Mouse (Mus musculus): ENCODE measurements around the gene Rasgrf1. TPM values are rescaled to one million over a fixed set of nuclear protein-coding genes. Genes with fewer than 3 reads are reported as not detected.

Gene Rasgrf1
- total and polyA plus RNA-seq, 3 experiments = 0.05 TPM; not detected in 2

DNA sequence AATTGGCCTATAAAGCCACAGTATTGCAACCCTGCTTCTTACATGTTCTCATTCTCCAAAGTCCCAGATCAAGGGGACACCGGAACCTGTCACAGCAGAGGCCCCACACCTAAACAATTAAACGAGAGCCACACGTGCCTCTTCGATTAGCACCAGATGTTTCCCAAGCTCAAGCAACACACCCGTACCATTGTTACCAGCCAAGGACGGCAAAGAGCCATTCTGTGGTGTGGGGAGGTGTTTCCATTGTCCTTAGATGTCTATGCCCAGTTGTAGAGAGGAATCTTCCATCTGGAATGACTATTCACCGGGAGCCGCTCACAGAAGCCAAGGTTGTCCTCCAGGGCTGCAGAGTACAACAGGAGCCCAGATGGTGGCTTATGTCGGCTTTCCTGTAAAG, 11.4 kb downstream of the Rasgrf1 start:
- Histone ChIP-seq H3K4me3 (ENCODE audit: low read depth, low read length) (no peak overlapping the region), H3K4me1 (ENCODE audit: insufficient read depth, low read depth, low read length) (no peaks in the 10 kb centered on the region), H3K9me3 (replicated peaks) (peaks cover 63% of the 10 kb centered on the region), H3K36me3 (replicated peaks) (no peaks in the 10 kb centered on the region), H3K27me3 (ENCODE audit: insufficient read depth, low read length) (no peaks in the 10 kb centered on the region)
- DNase-seq (ENCODE audit: low spot score) (no peak), ATAC-seq (ENCODE audit: extremely low read depth, insufficient number of reproducible peaks, low FRiP score, poor library complexity, severe bottlenecking) (no peak)
- TF ChIP-seq TAL1 (conservative IDR thresholded peaks at IDR 0.05; ENCODE audit: low read depth, low read length) (no peak), CTCF (IDR thresholded peaks at IDR 0.05; ENCODE audit: low read depth, low read length) (no peak), POLR2AphosphoS5 (IDR thresholded peaks at IDR 0.05; ENCODE audit: insufficient replicate concordance, low read depth, low read length) (no peak), GATA1 (IDR thresholded peaks at IDR 0.05; ENCODE audit: borderline replicate concordance, low read length) (no peak), GATA2 (IDR thresholded peaks at IDR 0.05; ENCODE audit: borderline replicate concordance, low read depth, low read length) (no peak)

DNA sequence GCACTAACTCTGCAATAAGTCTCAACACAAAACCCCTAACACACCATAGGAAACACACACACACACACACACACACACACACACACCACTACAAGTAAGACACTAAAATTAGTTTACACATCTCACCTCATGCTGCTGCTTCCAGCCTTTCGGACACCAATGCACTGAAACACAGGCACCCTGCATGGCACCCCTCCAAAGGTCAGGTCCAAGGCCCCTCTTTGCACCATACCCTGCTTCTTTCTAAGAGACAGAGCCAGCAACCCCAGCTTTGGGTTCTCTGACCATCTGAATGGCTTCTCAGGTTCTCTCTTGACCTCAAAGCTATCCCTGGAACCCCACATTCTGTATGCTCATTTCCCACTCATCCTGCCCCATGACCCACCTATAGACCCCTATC, 13.0 kb downstream of the Rasgrf1 start:
- Histone ChIP-seq H3K4me1 (ENCODE audit: insufficient read depth, low read depth, low read length) (no peaks in the 10 kb centered on the region), H3K9me3 (replicated peaks) (peaks cover 53% of the 10 kb centered on the region), H3K36me3 (replicated peaks) (no peaks in the 10 kb centered on the region), H3K27me3 (ENCODE audit: insufficient read depth, low read length) (no peaks in the 10 kb centered on the region), H3K4me3 (ENCODE audit: low read depth, low read length) (no peak overlapping the region)
- ATAC-seq (ENCODE audit: extremely low read depth, insufficient number of reproducible peaks, low FRiP score, poor library complexity, severe bottlenecking) (no peak), DNase-seq (ENCODE audit: low spot score) (no peak)
- no peak for TF ChIP-seq CTCF (IDR thresholded peaks at IDR 0.05; ENCODE audit: low read depth, low read length)
- no peak for TF ChIP-seq TAL1 (conservative IDR thresholded peaks at IDR 0.05; ENCODE audit: low read depth, low read length)
- no peak for TF ChIP-seq GATA1 (IDR thresholded peaks at IDR 0.05; ENCODE audit: borderline replicate concordance, low read length)
- no peak for TF ChIP-seq POLR2AphosphoS5 (IDR thresholded peaks at IDR 0.05; ENCODE audit: insufficient replicate concordance, low read depth, low read length)
- no peak for TF ChIP-seq GATA2 (IDR thresholded peaks at IDR 0.05; ENCODE audit: borderline replicate concordance, low read depth, low read length)

DNA sequence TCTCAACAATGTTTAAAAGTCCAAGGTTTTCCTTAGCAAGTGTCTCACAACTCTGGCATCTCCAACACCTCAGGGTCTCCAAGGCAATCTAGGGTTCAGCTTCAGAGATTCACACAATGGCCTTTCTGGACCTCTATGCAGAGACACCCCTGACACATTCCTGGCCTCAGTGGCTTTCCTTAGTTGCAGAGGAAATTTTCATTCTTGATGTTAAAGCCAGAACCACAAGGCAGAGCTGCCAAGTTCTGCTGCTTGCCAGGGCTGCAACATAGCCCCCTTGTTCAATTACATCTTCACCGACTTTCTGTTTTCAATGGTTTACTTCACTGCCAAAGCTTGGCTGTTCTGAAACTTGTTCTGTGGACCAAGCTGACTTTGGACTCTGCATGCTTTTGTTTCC, 15.1 kb downstream of the Rasgrf1 start:
- Histone ChIP-seq H3K27me3 (ENCODE audit: insufficient read depth, low read length) (no peaks in the 10 kb centered on the region), H3K4me3 (ENCODE audit: low read depth, low read length) (no peak overlapping the region), H3K36me3 (replicated peaks) (no peaks in the 10 kb centered on the region), H3K9me3 (replicated peaks) (peaks cover 43% of the 10 kb centered on the region), H3K4me1 (ENCODE audit: insufficient read depth, low read depth, low read length) (no peaks in the 10 kb centered on the region)
- DNase-seq (ENCODE audit: low spot score) (no peak), ATAC-seq (ENCODE audit: extremely low read depth, insufficient number of reproducible peaks, low FRiP score, poor library complexity, severe bottlenecking) (no peak)
- TF ChIP-seq CTCF (IDR thresholded peaks at IDR 0.05; ENCODE audit: low read depth, low read length) (no peak), GATA1 (IDR thresholded peaks at IDR 0.05; ENCODE audit: borderline replicate concordance, low read length) (no peak), POLR2AphosphoS5 (IDR thresholded peaks at IDR 0.05; ENCODE audit: insufficient replicate concordance, low read depth, low read length) (no peak), GATA2 (IDR thresholded peaks at IDR 0.05; ENCODE audit: borderline replicate concordance, low read depth, low read length) (no peak), TAL1 (conservative IDR thresholded peaks at IDR 0.05; ENCODE audit: low read depth, low read length) (no peak)

DNA sequence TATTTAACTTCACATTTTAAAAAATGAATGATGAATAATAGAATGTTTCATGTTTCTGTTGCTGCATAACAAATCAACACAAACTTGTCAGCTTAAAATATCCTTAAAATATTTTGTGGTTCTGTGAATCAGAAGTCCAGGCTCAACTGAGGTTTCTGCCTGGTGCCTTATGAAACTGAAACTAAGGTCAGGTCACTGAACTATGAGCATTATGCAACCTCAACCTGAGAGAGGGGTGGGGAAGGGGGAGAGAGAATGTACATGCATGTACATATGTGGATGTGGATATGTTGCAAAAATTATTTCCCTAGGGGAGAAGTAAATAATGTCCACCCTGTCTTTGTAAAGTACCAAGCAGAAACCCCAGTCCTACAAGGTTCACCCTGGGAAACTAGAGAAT, 18.8 kb downstream of the Rasgrf1 start:
- TF ChIP-seq TAL1 (conservative IDR thresholded peaks at IDR 0.05; ENCODE audit: low read depth, low read length) = no peak
- no peak for TF ChIP-seq GATA1 (IDR thresholded peaks at IDR 0.05; ENCODE audit: borderline replicate concordance, low read length)
- no peak for TF ChIP-seq POLR2AphosphoS5 (IDR thresholded peaks at IDR 0.05; ENCODE audit: insufficient replicate concordance, low read depth, low read length)
- no peak for TF ChIP-seq CTCF (IDR thresholded peaks at IDR 0.05; ENCODE audit: low read depth, low read length)
- no peak for TF ChIP-seq GATA2 (IDR thresholded peaks at IDR 0.05; ENCODE audit: borderline replicate concordance, low read depth, low read length)
- Histone ChIP-seq H3K4me3 (ENCODE audit: low read depth, low read length) (no peak overlapping the region), H3K4me1 (ENCODE audit: insufficient read depth, low read depth, low read length) (no peaks in the 10 kb centered on the region), H3K36me3 (replicated peaks) (no peaks in the 10 kb centered on the region), H3K9me3 (replicated peaks) (peaks cover 13% of the 10 kb centered on the region), H3K27me3 (ENCODE audit: insufficient read depth, low read length) (no peaks in the 10 kb centered on the region)
- ATAC-seq (ENCODE audit: extremely low read depth, insufficient number of reproducible peaks, low FRiP score, poor library complexity, severe bottlenecking) = no peak
- no peak for DNase-seq (ENCODE audit: low spot score)

DNA sequence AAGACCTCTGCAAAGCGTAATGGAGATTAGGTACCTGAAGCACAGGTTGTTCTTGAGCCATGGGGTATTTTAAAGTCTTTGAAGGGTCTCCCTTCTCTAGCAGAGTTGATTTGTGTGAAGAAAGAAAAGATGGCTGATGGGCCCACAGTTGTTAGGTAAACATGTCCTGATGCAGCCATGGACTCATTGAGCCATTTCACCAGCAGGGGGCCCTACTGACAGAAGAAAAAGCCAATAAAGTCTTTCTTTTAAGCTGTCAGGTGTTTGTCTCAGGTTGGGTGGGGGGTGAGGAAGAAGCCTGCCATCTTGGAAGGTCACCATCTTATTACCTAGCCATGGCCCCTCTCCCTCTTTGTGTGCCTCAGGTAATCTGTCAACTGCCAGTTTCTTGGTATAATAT, 30.7 kb downstream of the Rasgrf1 start:
- Histone ChIP-seq H3K36me3 (replicated peaks) (no peaks in the 10 kb centered on the region), H3K27me3 (ENCODE audit: insufficient read depth, low read length) (no peaks in the 10 kb centered on the region), H3K4me3 (ENCODE audit: low read depth, low read length) (no peak overlapping the region), H3K4me1 (ENCODE audit: insufficient read depth, low read depth, low read length) (no peaks in the 10 kb centered on the region), H3K9me3 (replicated peaks) (peaks cover 45% of the 10 kb centered on the region)
- DNase-seq (ENCODE audit: low spot score) = no peak
- no peak for TF ChIP-seq POLR2AphosphoS5 (IDR thresholded peaks at IDR 0.05; ENCODE audit: insufficient replicate concordance, low read depth, low read length)
- TF ChIP-seq CTCF (IDR thresholded peaks at IDR 0.05; ENCODE audit: low read depth, low read length) = no peak
- no peak for TF ChIP-seq TAL1 (conservative IDR thresholded peaks at IDR 0.05; ENCODE audit: low read depth, low read length)
- no peak for TF ChIP-seq GATA1 (IDR thresholded peaks at IDR 0.05; ENCODE audit: borderline replicate concordance, low read length)
- TF ChIP-seq GATA2 (IDR thresholded peaks at IDR 0.05; ENCODE audit: borderline replicate concordance, low read depth, low read length) = no peak
- no peak for ATAC-seq (ENCODE audit: extremely low read depth, insufficient number of reproducible peaks, low FRiP score, poor library complexity, severe bottlenecking)

DNA sequence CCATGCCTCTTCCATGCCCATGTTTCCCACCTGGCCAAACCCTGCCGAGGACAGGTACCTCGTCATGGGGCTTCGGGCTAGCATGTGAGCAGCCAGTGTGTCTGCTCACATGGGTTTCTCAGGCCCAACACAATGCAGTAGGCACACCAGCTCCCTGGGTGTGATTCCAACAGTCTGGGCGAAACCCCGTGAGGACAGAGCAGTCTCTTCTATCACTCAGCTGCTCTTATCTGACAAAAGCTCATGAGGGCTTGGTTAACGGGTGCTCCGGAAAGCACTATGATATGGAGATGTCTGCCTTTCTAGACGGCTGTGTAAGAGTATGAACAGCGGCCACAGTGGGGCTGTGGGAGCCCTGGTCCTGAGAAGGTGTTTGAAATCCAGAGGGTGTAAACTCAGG, 37.1 kb downstream of the Rasgrf1 start:
- H3K27me3 ChIP-seq (ENCODE audit: insufficient read depth, low read length) = no peaks in the 10 kb centered on the region; the same call in 1 of the 2 replicates
- TF ChIP-seq TAL1 (conservative IDR thresholded peaks at IDR 0.05; ENCODE audit: low read depth, low read length) = no peak
- no peak for TF ChIP-seq GATA1 (IDR thresholded peaks at IDR 0.05; ENCODE audit: borderline replicate concordance, low read length)
- no peak for TF ChIP-seq POLR2AphosphoS5 (IDR thresholded peaks at IDR 0.05; ENCODE audit: insufficient replicate concordance, low read depth, low read length)
- no peak for TF ChIP-seq GATA2 (IDR thresholded peaks at IDR 0.05; ENCODE audit: borderline replicate concordance, low read depth, low read length)
- no peak for TF ChIP-seq CTCF (IDR thresholded peaks at IDR 0.05; ENCODE audit: low read depth, low read length)
- DNase-seq (ENCODE audit: low spot score) = no peak
- peaks cover 65% of the 10 kb centered on the region for H3K9me3 ChIP-seq (replicated peaks)
- ATAC-seq (ENCODE audit: extremely low read depth, insufficient number of reproducible peaks, low FRiP score, poor library complexity, severe bottlenecking) = no peak
- peak overlapping the region; percentile 27; the same call in 1 of the 2 replicates for H3K4me3 ChIP-seq (ENCODE audit: low read depth, low read length)
- H3K4me1 ChIP-seq (ENCODE audit: insufficient read depth, low read depth, low read length) = no peaks in the 10 kb centered on the region
- H3K36me3 ChIP-seq (replicated peaks) = no peaks in the 10 kb centered on the region

All from G1E (cell line).